Mouse (Mus musculus) MEL (cell line): ENCODE measurements at regions not wholly inside any gene's neighbourhood (a gene's known extent, or its start where the extent isn't known, plus 50 kb on each side); places are given as distances from the start of the nearest gene placed in this dataset.

ENCODE experiments used
- CHD1 ChIP-seq: IDR thresholded peaks from 2 replicates; pipeline ENCODE4 v1.6.1; 2012; ENCODE audit warnings: low read depth, mild to moderate bottlenecking, inconsistent platforms, low read length, improper control_type of control experiment
- CTCF ChIP-seq, 3 experiments: IDR thresholded peaks in 2 of 3; conservative IDR thresholded peaks in 1 of 3; 2 replicates each; pipeline ENCODE4 v1.5.1; 2011 to 2012; ENCODE audit warnings: low read length in 3 of 3, low read depth in 2 of 3, mild to moderate bottlenecking in 2 of 3, improper control_type of control experiment in 1 of 3, inconsistent platforms in 1 of 3, mixed read lengths in 1 of 3, moderate library complexity in 1 of 3; ENCODE audit not compliant: control insufficient read depth in 1 of 3, insufficient read depth in 1 of 3, poor library complexity in 1 of 3, severe bottlenecking in 1 of 3
- E2F4 ChIP-seq: IDR thresholded peaks from 2 replicates; pipeline ENCODE4 v1.6.1; 2011; ENCODE audit warnings: low read depth, low read length, improper control_type of control experiment, borderline replicate concordance
- EP300 ChIP-seq, 2 experiments: IDR thresholded peaks; 2 replicates each; pipeline ENCODE4 v1.6.1; 2011; ENCODE audit warnings: improper control_type of control experiment in 2 of 2, low read length in 2 of 2, low read depth in 1 of 2, mild to moderate bottlenecking in 1 of 2
- POLR2A ChIP-seq, 2 experiments: IDR thresholded peaks; 2 replicates each; pipeline ENCODE4 v1.6.1; 2011 to 2012; ENCODE audit warnings: low read length in 2 of 2, mild to moderate bottlenecking in 2 of 2, control low read depth in 1 of 2, improper control_type of control experiment in 1 of 2, low read depth in 1 of 2, moderate library complexity in 1 of 2; ENCODE audit not compliant: control insufficient read depth in 1 of 2, insufficient read depth in 1 of 2, poor library complexity in 1 of 2
- RCOR1 ChIP-seq: IDR thresholded peaks from 2 replicates; pipeline ENCODE4 v1.6.1; 2012; ENCODE audit warnings: low read depth, mild to moderate bottlenecking, inconsistent platforms, low read length, improper control_type of control experiment
- TCF12 ChIP-seq: IDR thresholded peaks from 2 replicates; pipeline ENCODE4 v1.6.1; 2014; ENCODE audit warnings: low read depth, mild to moderate bottlenecking, inconsistent platforms, low read length, improper control_type of control experiment, moderate library complexity
- USF2 ChIP-seq, 2 experiments: IDR thresholded peaks; 2 replicates each; pipeline ENCODE4 v1.6.1; 2011 to 2012; ENCODE audit warnings: improper control_type of control experiment in 2 of 2, low read length in 2 of 2, borderline replicate concordance in 1 of 2, inconsistent platforms in 1 of 2, low read depth in 1 of 2, mild to moderate bottlenecking in 1 of 2; ENCODE audit not compliant: insufficient read depth in 1 of 2

DNA sequence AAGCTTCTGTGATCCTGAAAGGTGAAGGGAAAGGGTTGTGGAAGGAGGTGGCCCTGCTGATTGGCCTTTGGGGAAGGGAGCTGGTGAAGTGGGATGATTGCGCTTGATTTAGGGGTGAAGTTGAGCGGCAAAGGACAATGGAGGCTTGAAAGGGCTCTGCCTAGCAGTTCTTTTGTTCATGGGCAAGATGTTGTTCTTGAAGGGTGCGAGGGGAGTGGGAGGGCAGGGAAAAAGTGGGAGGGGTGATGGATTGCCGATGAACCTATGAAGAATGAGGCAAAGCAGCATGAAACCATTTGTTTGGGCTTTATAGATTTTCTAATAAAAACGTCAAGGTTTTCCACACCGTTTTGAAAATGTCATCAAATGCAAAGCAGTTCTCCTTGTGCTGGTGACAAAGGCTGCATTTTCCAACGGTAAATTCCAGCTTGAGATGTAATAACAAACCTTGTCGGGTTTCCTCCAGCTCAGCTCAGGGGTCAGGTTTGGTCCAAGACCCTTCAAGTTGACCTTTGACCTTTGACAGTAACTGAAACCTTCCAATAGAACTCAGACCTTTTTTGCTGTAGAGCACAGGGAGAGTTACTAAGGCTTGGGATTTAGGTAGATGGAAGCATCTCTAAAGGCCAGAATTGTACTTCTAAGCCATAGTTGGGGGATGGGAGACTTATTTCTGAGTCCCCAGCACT lies 767.2 kb upstream of the Car8 start:
- no peak for TF ChIP-seq E2F4
- TF ChIP-seq RCOR1: no peak
- TF ChIP-seq CTCF (IDR thresholded peaks at IDR 0.05 in 2 of 3, conservative IDR thresholded peaks at IDR 0.05 in 1 of 3; ENCODE audit: control insufficient read depth in 1 of 3, insufficient read depth in 1 of 3, low read depth in 2 of 3, low read length in 3 of 3, poor library complexity in 1 of 3, severe bottlenecking in 1 of 3): no peak
- no peak for TF ChIP-seq TCF12
- no peak for TF ChIP-seq EP300 (IDR thresholded peaks at IDR 0.05; ENCODE audit: low read depth in 1 of 2, low read length in 2 of 2)
- no peak for TF ChIP-seq USF2 (IDR thresholded peaks at IDR 0.05; ENCODE audit: borderline replicate concordance in 1 of 2, insufficient read depth in 1 of 2, low read depth in 1 of 2, low read length in 2 of 2)
- TF ChIP-seq CHD1: no peak
- TF ChIP-seq POLR2A (IDR thresholded peaks at IDR 0.05; ENCODE audit: control insufficient read depth in 1 of 2, insufficient read depth in 1 of 2, low read depth in 1 of 2, low read length in 2 of 2, poor library complexity in 1 of 2): no peak
